Mouse (Mus musculus) liver, embryonic 16.5 days (tissue): ENCODE data around the gene Dusp5. TPM values are rescaled to one million over a fixed set of nuclear protein-coding genes. Genes with fewer than 3 reads are reported as not detected.

Experiments used
- polyA plus RNA-seq: library from polyadenylated mRNA; unstranded; fragments of >200 nt; fragmentation: Nextera tagmentation; extraction: Ambion mirVana; gene quantifications from 2 replicates; pipeline ENCODE4 v1.2.1, GENCODE M21; 2015

The Dusp5 gene
- polyA plus RNA-seq, 1 experiment from 2014 or later = 2.3 TPM

Other genes with a start within 250 kb of the Dusp5 start
- 14.1 and 16.7 TPM in 2 replicates for gene Mxi1, start 218.6 kb upstream of the Dusp5 start, polyA plus RNA-seq
- not detected in 2 replicates for gene Gm10197, start 157.3 kb upstream of the Dusp5 start, polyA plus RNA-seq
- 14.5 and 14.9 TPM in 2 replicates for gene Smndc1, start 138.5 kb upstream of the Dusp5 start, polyA plus RNA-seq
- 130 and 147 TPM in 2 replicates for gene Nutf2-ps1, start 60.0 kb downstream of the Dusp5 start, polyA plus RNA-seq
- 27.4 and 30.2 TPM in 2 replicates for gene Smc3, start 71.3 kb downstream of the Dusp5 start, polyA plus RNA-seq
- gene Rbm20, start 148.2 kb downstream of the Dusp5 start, polyA plus RNA-seq = 0.13 and 0.25 TPM in 2 replicates